Mouse (Mus musculus): ENCODE data around the gene Olfr1416. TPM values are rescaled to one million over a fixed set of nuclear protein-coding genes. Genes with fewer than 3 reads are reported as not detected.

The Olfr1416 gene
- polyA plus RNA-seq, 1 experiment = not detected

- H3K4me3 ChIP-seq (ENCODE audit: insufficient read depth, low read length) = no peak overlapping the region
- H3K27ac ChIP-seq (ENCODE audit: insufficient read depth, low read length) = no peak overlapping the region
- no peak for TF ChIP-seq CTCF (IDR thresholded peaks at IDR 0.05; ENCODE audit: borderline replicate concordance, insufficient read depth, low read length)
- TF ChIP-seq POLR2A (IDR thresholded peaks at IDR 0.05; ENCODE audit: low read depth, low read length) = no peak
- H3K4me1 ChIP-seq (ENCODE audit: control insufficient read depth, insufficient read depth, low read length) = no peaks in the 10 kb centered on the region
These were observed 49.9 kb downstream of the Olfr1416 start for GRCm38 (mm10) chr1:92434986-92435385.

GRCm38 (mm10) chr1:92432791-92433190 lies 52.1 kb downstream of the Olfr1416 start:
- H3K27ac ChIP-seq (ENCODE audit: insufficient read depth, low read length) = no peak overlapping the region
- H3K4me1 ChIP-seq (ENCODE audit: control insufficient read depth, insufficient read depth, low read length) = no peaks in the 10 kb centered on the region
- no peak for TF ChIP-seq CTCF (IDR thresholded peaks at IDR 0.05; ENCODE audit: borderline replicate concordance, insufficient read depth, low read length)
- no peak for TF ChIP-seq POLR2A (IDR thresholded peaks at IDR 0.05; ENCODE audit: low read depth, low read length)
- no peak overlapping the region for H3K4me3 ChIP-seq (ENCODE audit: insufficient read depth, low read length)

GRCm38 (mm10) chr1:92432098-92432497 lies 52.8 kb downstream of the Olfr1416 start:
- H3K4me1 ChIP-seq (ENCODE audit: control insufficient read depth, insufficient read depth, low read length) = no peaks in the 10 kb centered on the region
- no peak for TF ChIP-seq CTCF (IDR thresholded peaks at IDR 0.05; ENCODE audit: borderline replicate concordance, insufficient read depth, low read length)
- no peak for TF ChIP-seq POLR2A (IDR thresholded peaks at IDR 0.05; ENCODE audit: low read depth, low read length)
- no peak overlapping the region for H3K27ac ChIP-seq (ENCODE audit: insufficient read depth, low read length)
- no peak overlapping the region for H3K4me3 ChIP-seq (ENCODE audit: insufficient read depth, low read length)

- no peak overlapping the region for H3K4me3 ChIP-seq (ENCODE audit: insufficient read depth, low read length)
- TF ChIP-seq POLR2A (IDR thresholded peaks at IDR 0.05; ENCODE audit: low read depth, low read length) (no peak), CTCF (IDR thresholded peaks at IDR 0.05; ENCODE audit: borderline replicate concordance, insufficient read depth, low read length) (no peak)
- no peaks in the 10 kb centered on the region for H3K4me1 ChIP-seq (ENCODE audit: control insufficient read depth, insufficient read depth, low read length)
- no peak overlapping the region for H3K27ac ChIP-seq (ENCODE audit: insufficient read depth, low read length)
These were observed 53.5 kb downstream of the Olfr1416 start for GRCm38 (mm10) chr1:92431420-92431819.

- TF ChIP-seq CTCF (IDR thresholded peaks at IDR 0.05; ENCODE audit: borderline replicate concordance, insufficient read depth, low read length) (no peak), POLR2A (IDR thresholded peaks at IDR 0.05; ENCODE audit: low read depth, low read length) (no peak)
- no peak overlapping the region for H3K4me3 ChIP-seq (ENCODE audit: insufficient read depth, low read length)
- H3K4me1 ChIP-seq (ENCODE audit: control insufficient read depth, insufficient read depth, low read length) = no peaks in the 10 kb centered on the region
- no peak overlapping the region for H3K27ac ChIP-seq (ENCODE audit: insufficient read depth, low read length)
These were observed 53.9 kb downstream of the Olfr1416 start for GRCm38 (mm10) chr1:92430991-92431390.

Other genes starting within 250 kb of the Olfr1416 start
- gene Ndufa10, start 11.3 kb downstream of the Olfr1416 start, polyA plus RNA-seq (2011; ENCODE audit: insufficient read length, low read depth, missing spikeins) = 166 and 171 TPM in 2 replicates
- not detected in 2 replicates for gene Olfr1415, start 11.0 kb upstream of the Olfr1416 start, polyA plus RNA-seq (2011; ENCODE audit: insufficient read length, low read depth, missing spikeins)
- not detected in 2 replicates for gene Olfr1414, start 33.5 kb upstream of the Olfr1416 start, polyA plus RNA-seq (2011; ENCODE audit: insufficient read length, low read depth, missing spikeins)
- not detected in 2 replicates for gene Olfr1413, start 86.2 kb upstream of the Olfr1416 start, polyA plus RNA-seq (2011; ENCODE audit: insufficient read length, low read depth, missing spikeins)
- gene Olfr1412, start 100.7 kb upstream of the Olfr1416 start, polyA plus RNA-seq (2011; ENCODE audit: insufficient read length, low read depth, missing spikeins) = not detected in 2 replicates
- not detected in 2 replicates for gene Olfr1411, start 109.3 kb upstream of the Olfr1416 start, polyA plus RNA-seq (2011; ENCODE audit: insufficient read length, low read depth, missing spikeins)
- gene Olfr1410, start 120.7 kb upstream of the Olfr1416 start, polyA plus RNA-seq (2011; ENCODE audit: insufficient read length, low read depth, missing spikeins) = not detected in 2 replicates
- gene Olfr12, start 132.7 kb upstream of the Olfr1416 start, polyA plus RNA-seq (2011; ENCODE audit: insufficient read length, low read depth, missing spikeins) = not detected in 2 replicates
- 188 and 227 TPM in 2 replicates for gene Cops9, start 156.9 kb upstream of the Olfr1416 start, polyA plus RNA-seq (2011; ENCODE audit: insufficient read length, low read depth, missing spikeins)
- not detected in 2 replicates for gene Otos, start 163.7 kb upstream of the Olfr1416 start, polyA plus RNA-seq (2011; ENCODE audit: insufficient read length, low read depth, missing spikeins)